Mouse (Mus musculus): ENCODE data around the gene Heatr5a.

DNA sequence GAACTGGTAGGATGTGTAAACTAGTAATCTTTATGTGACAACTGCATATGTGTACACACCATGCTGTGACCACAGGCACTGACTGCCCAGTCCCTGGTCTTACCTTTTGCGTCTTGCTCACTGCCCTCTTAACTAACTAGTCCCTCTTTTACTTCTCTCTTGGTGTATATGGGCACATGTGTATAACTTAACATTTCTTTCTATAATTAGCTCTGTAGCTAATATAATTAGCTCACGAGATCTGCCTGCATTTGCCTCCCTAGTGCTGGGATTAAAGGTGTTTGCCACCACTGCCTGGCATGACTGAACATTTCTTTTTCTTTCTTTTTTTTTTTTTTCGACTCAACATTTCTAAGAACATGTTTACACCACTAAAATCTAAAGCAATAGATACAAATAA lies 63.6 kb downstream of the Heatr5a start:
- no peak for TF ChIP-seq MAFK (IDR thresholded peaks at IDR 0.05; ENCODE audit: insufficient read depth, low read depth, low read length)
- TF ChIP-seq ZC3H11A (IDR thresholded peaks at IDR 0.05; ENCODE audit: borderline replicate concordance, low read depth, low read length): no peak
- no peak for TF ChIP-seq HCFC1 (IDR thresholded peaks at IDR 0.05; ENCODE audit: borderline replicate concordance, insufficient read depth, low read length)
